Mouse (Mus musculus): ENCODE results near the gene Mmp21.

DNA sequence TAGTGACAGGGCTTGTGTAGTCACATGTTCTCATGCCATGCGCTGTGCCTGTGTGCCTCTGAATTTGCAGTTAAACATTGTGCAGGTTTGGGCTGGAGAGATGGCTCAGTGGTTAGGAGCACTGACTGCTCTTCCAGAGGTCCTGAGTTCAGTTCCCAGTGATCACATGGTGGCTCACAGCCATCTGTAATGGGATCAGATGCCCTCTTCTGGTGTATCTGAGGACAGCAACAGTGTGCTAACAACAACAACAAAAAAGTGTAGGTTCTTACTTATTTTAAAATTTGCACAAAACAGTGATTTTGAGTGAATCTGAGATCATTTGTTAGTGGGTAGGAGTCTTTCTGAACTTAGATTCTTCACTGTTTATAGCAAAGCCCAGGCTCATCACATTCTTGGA, 38.7 kb upstream of the Mmp21 start:
- TF ChIP-seq POLR2A (IDR thresholded peaks at IDR 0.05; ENCODE audit: borderline replicate concordance, extremely low read depth, insufficient read depth, insufficient read length, poor library complexity, severe bottlenecking) = no peak
- no peak for TF ChIP-seq CTCF (IDR thresholded peaks at IDR 0.05; ENCODE audit: borderline replicate concordance, extremely low read depth, insufficient read depth, insufficient read length)

All from brain, embryonic 14.5 days (tissue).